Mouse (Mus musculus) heart, embryonic 13.5 days (tissue): Measurements from ENCODE around the gene Ank2. TPM values are rescaled to one million over a fixed set of nuclear protein-coding genes. Genes with fewer than 3 reads are reported as not detected.

Experiments
- ATAC-seq: fragments of 200-750 bp; cut with Nextera tagmentation; 2 replicates; pipeline ENCODE4 v1.8.0; 2017; ENCODE audit warnings: moderate TSS enrichment; ENCODE audit not compliant: insufficient number of reproducible peaks, low FRiP score, low TSS enrichment; ENCODE audit errors: extremely low read depth
- H3K27ac ChIP-seq: fragments of 300-500 bp; sonication (generic); replicated peaks from 2 replicates; pipeline ENCODE4 v1.5.1; 2015; ENCODE audit warnings: moderate library complexity, mild to moderate bottlenecking, inconsistent platforms
- H3K27me3 ChIP-seq: fragments of 300-500 bp; sonication (generic); replicated peaks from 2 replicates; pipeline ENCODE4 v1.6.1; 2015; ENCODE audit warnings: mild to moderate bottlenecking, inconsistent platforms
- H3K36me3 ChIP-seq: fragments of 300-500 bp; sonication (generic); 2 replicates; pipeline ENCODE4 v1.6.1; 2015; ENCODE audit warnings: mild to moderate bottlenecking, inconsistent platforms
- H3K4me1 ChIP-seq: fragments of 300-500 bp; sonication (generic); 2 replicates; pipeline ENCODE4 v1.6.1; 2015; ENCODE audit warnings: inconsistent platforms
- H3K4me2 ChIP-seq: fragments of 300-500 bp; sonication (generic); 2 replicates; pipeline ENCODE4 v1.6.1; 2015; ENCODE audit warnings: inconsistent platforms, mild to moderate bottlenecking, moderate library complexity
- H3K4me3 ChIP-seq: fragments of 300-500 bp; sonication (generic); 2 replicates; pipeline ENCODE4 v1.5.1; 2015; ENCODE audit warnings: moderate library complexity, mild to moderate bottlenecking, inconsistent platforms
- H3K9ac ChIP-seq: fragments of 300-500 bp; sonication (generic); 2 replicates; pipeline ENCODE4 v1.6.1; 2015; ENCODE audit warnings: inconsistent platforms, mild to moderate bottlenecking, moderate library complexity
- H3K9me3 ChIP-seq: fragments of 300-500 bp; sonication (generic); 2 replicates; pipeline ENCODE4 v1.6.1; 2016; ENCODE audit warnings: inconsistent platforms
- WGBS: fragments of 180-500 bp; shearing (Covaris S2); methylation state at CpG from one replicate; pipeline ENCODE4 v1.1.7; 2015; ENCODE audit warnings: mixed read lengths; 5-methylcytosine and 5-hydroxymethylcytosine counted together
- microRNA counts: library from miRNA; unstranded; fragments of <30 nt; microRNA quantifications from one replicate; lab custom pipeline; 2016
- microRNA-seq: library from miRNA; unstranded; fragments of <30 nt; microRNA quantifications from one replicate; pipeline ENCODE4, GENCODE M21; 2016
- polyA plus RNA-seq: library from polyadenylated mRNA; unstranded; fragments of >200 nt; fragmentation: Nextera tagmentation; extraction: Ambion mirVana; gene quantifications from 2 replicates; pipeline ENCODE4 v1.2.1, GENCODE M21; 2015

The Ank2 gene
- polyA plus RNA-seq, 1 experiment from 2014 or later: 27.6 TPM

DNA sequence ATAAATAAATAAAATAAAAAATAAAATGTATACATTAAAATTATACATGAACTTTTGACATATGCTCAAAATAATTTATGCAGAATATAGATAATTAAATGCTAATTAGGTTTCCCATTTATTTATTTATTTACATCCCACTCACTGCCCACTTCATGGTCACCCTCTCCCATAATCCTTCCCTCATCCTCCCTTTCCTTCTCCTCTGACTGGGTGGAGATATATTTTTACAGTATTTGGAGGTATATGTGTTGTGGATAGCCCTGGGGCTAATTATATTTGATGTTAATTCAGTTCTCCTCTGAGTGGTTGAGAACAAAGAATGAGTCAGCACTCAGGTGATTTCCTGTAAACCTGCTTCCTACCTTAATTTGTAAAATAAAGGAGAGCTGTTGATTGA lies 582.8 kb downstream of the Ank2 start:
- no peak overlapping the region for H3K4me2 ChIP-seq
- H3K9ac ChIP-seq: no peak overlapping the region
- no peak overlapping the region for H3K27ac ChIP-seq
- H3K4me1 ChIP-seq: no peaks in the 10 kb centered on the region
- no peaks in the 10 kb centered on the region for H3K27me3 ChIP-seq
- H3K9me3 ChIP-seq: no peaks in the 10 kb centered on the region
- ATAC-seq: no peak
- H3K36me3 ChIP-seq: no peaks in the 10 kb centered on the region
- no peak overlapping the region for H3K4me3 ChIP-seq

- H3K4me1 ChIP-seq: no peaks in the 10 kb centered on the region
- no peaks in the 10 kb centered on the region for H3K36me3 ChIP-seq
- WGBS: 13% methylated on average over 3 of the region's 3 CpGs
- H3K27ac ChIP-seq: no peak overlapping the region
- no peak overlapping the region for H3K4me3 ChIP-seq
- ATAC-seq: no peak
- no peaks in the 10 kb centered on the region for H3K27me3 ChIP-seq
- no peak overlapping the region for H3K4me2 ChIP-seq
- H3K9me3 ChIP-seq: no peaks in the 10 kb centered on the region
- H3K9ac ChIP-seq: no peak overlapping the region
These were observed 595.6 kb downstream of the Ank2 start for GRCm38 (mm10) chr3:126903543-126903942.

GRCm38 (mm10) chr3:126886644-126887043 lies 612.5 kb downstream of the Ank2 start:
- Histone ChIP-seq H3K9me3 (no peaks in the 10 kb centered on the region), H3K36me3 (no peaks in the 10 kb centered on the region), H3K27me3 (no peaks in the 10 kb centered on the region), H3K4me3 (no peak overlapping the region), H3K4me2 (no peak overlapping the region), H3K9ac (no peak overlapping the region), H3K27ac (no peak overlapping the region), H3K4me1 (no peaks in the 10 kb centered on the region)
- no peak for ATAC-seq
- WGBS: 72% methylated on average over 4 of the region's 4 CpGs

- no peak for ATAC-seq
- H3K9ac ChIP-seq: no peak overlapping the region
- H3K9me3 ChIP-seq: peaks cover 4% of the 10 kb centered on the region; the same call in 1 of the 2 replicates
- H3K4me2 ChIP-seq: no peak overlapping the region
- H3K36me3 ChIP-seq: no peaks in the 10 kb centered on the region
- WGBS: 77% methylated on average over 4 of the region's 4 CpGs
- H3K27ac ChIP-seq: no peak overlapping the region
- H3K4me1 ChIP-seq: no peaks in the 10 kb centered on the region
- H3K4me3 ChIP-seq: no peak overlapping the region
- H3K27me3 ChIP-seq: no peaks in the 10 kb centered on the region
These were observed 613.1 kb downstream of the Ank2 start for GRCm38 (mm10) chr3:126886090-126886489.

DNA sequence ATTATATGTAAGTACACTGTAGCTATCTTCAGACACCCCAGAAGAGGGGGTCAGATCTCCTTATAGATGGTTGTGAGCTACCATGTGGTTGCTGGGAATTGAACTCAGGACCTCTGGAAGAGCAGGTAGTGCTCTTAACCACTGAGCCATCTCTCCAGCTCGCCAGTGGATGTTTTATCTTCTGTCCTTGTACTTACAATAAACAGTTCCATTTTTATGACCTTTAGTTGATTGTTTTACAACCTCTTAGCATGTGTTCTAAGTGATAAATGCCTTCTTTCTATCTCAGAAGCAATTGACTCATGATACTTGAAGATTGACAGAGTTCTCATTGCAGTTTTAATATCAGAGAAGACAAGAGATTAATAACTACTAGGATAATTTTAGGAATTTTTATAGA lies 620.9 kb downstream of the Ank2 start:
- Histone ChIP-seq H3K9me3 (peaks cover 4% of the 10 kb centered on the region; the same call in 1 of the 2 replicates), H3K27me3 (no peaks in the 10 kb centered on the region), H3K4me3 (no peak overlapping the region), H3K4me2 (no peak overlapping the region), H3K27ac (no peak overlapping the region), H3K9ac (no peak overlapping the region), H3K4me1 (no peaks in the 10 kb centered on the region), H3K36me3 (no peaks in the 10 kb centered on the region)
- 51% methylated on average over 1 of the region's 1 CpGs for WGBS
- ATAC-seq: no peak

MicroRNA genes within 50 kb of the gene (microRNA counts, 519-probe panel; counts per million panel counts)
- 209 counts per million, percentile 61 among the panel's probes with 10 or more counts for microRNA mmu-miR-302a (lab: Ali Mortazavi, UCI)
- 209 counts per million, percentile 61 among the panel's probes with 10 or more counts for microRNA mmu-miR-302b (lab: Ali Mortazavi, UCI)
- microRNA mmu-miR-302c (lab: Ali Mortazavi, UCI): 209 counts per million, percentile 61 among the panel's probes with 10 or more counts
- 3,469 counts per million, percentile 69 among the panel's probes with 10 or more counts for microRNA mmu-miR-302d (lab: Ali Mortazavi, UCI)
- microRNA mmu-miR-367 (lab: Ali Mortazavi, UCI): 3,776 counts per million, percentile 73 among the panel's probes with 10 or more counts

Small RNAs within 50 kb of the gene (microRNA-seq; reads per million reads assigned to microRNA genes)
- not detected for gene Gm44494
- gene Mir302a: 1,355 reads per million, percentile 82 among the genes with 10 or more reads in this experiment
- gene Mir302b: 799 reads per million, percentile 77 among the genes with 10 or more reads in this experiment
- gene Mir302c: 106 reads per million, percentile 54 among the genes with 10 or more reads in this experiment
- 986 reads per million, percentile 79 among the genes with 10 or more reads in this experiment for gene Mir302d
- gene Mir367: not detected

Other genes starting within 250 kb of the Ank2 start
- gene Larp7, start 54.0 kb upstream of the Ank2 start, polyA plus RNA-seq: 50.9 and 53.7 TPM in 2 replicates
- gene Zgrf1, start 54.1 kb upstream of the Ank2 start, polyA plus RNA-seq: 6.8 and 8.1 TPM in 2 replicates
- not detected in 2 replicates for gene Neurog2, start 133.8 kb upstream of the Ank2 start, polyA plus RNA-seq